Mouse (Mus musculus) kidney, postnatal 4 days (tissue): ENCODE data around the gene Golt1b.

Experiments used
- DNase-seq, 2 experiments: peaks; one replicate each; pipeline ENCODE4 v3.0.0; 2021; ENCODE audit warnings: mixed read lengths in 2 of 2

Gene Golt1b

DNA sequence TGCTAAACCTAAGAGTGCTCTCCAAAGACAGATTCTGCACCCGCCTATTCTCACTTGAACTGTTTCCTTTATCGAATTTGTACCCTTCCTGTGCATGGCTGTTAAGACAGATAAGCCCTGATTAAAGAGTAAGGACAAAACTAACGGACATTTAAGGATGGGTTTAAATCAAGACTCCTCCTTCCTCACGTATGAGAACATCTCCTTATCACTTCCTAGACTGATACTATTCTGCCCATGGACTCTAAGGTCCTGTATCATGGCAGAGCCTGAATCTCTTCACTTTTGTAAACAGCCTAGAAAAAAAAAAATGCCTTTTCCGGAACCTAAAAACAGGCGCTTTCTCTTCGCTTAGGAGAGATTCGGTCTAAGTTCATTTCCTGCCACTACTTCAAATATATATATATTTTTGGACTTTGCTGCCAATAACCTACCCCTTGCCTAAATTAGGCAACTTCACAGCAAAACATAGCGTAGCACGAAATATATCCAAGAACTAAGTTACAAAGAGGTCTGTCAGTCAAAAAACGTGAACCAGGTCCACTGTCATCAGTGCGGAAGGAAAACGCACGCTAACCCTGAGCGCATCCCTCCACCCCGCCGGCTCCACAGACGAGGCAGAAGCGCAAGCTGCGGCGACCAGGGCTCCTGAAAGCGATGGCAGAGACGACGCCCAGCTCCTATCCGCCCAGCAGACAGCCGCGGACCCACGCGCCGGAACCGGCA is 573 bp upstream of the Golt1b start:
- DNase-seq = no peak

DNA sequence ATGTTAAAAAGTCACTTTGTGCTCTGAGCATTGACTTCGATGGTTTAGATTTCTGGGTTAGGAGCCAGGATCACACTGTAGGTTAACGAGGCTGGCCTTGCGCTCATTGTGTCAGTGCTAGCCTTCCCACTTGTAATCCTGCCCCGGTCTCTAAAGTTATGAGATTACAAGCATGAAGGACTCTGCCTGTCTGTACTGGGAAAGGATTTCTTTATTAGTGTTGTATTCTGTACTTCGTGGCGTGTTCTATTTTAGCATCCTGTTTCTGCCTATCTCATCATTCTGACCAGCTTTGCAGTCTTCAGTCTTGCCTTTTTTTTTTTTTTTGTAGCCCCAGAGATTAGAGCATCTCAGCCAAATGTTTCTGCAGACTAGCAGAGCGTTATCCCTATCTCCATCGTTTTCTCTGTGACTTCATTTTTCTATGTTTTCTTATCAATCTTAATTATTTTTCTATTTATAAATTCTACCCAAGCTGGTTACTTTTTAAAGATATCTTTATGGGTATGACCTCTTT is 792 bp downstream of the Golt1b start:
- no peak for DNase-seq

DNA sequence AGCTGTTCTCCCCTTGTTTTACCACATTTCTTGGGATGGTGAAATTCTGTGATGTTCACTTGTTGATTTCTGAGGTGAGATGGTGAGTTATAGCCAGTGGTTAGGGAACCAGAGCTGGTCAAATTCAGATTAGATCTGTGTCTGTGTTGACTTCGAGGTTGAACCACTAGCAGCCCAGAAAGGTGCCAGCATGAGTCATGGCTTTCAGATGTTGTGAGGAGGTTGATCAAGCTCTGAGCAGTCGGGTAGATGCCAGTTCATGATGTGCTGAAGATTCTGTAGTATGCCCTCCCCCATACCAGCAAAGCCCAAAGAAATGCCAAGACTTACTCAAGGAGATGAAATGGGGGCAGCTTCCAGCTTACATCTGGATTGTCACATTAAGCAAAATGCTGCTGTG is 2.1 kb downstream of the Golt1b start:
- DNase-seq = no peak

DNA sequence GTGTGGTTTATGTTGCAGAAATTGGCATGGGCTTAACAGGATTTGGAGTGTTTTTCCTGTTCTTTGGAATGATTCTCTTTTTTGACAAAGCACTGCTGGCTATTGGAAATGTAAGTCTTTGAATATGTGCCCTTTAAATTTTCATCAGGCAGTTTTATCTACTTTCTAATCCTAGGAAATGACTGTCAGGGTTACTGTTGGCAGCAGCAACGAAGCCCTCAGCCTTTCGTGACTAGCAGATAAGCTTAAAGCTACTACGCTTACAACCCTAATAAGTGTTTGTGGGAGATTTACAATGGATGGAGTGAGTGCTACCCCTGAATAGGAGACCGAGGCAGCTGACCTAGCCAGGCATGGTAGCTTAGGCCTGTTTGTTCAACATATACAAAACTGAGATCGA is 5.3 kb downstream of the Golt1b start:
- DNase-seq = no peak

DNA sequence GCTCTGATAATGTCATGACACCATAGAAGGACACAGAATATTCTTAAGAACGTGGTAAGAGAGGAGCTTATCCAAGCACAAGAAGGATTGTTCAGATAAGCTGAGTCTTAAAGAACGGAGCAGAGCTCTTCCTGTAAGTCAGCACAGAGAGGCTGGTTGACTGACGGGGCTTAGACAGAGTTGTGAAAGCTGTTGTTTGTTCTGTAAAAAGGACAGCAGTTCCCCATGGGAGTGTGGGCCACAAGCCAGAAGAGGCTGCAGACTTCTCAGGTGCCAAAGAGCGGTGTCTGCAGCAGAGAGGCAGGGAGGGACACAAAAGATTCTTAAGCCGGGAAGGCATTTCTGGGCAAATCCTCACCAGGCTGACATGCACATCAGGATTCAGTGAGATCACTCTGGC is 7.6 kb downstream of the Golt1b start:
- DNase-seq = no peak

DNA sequence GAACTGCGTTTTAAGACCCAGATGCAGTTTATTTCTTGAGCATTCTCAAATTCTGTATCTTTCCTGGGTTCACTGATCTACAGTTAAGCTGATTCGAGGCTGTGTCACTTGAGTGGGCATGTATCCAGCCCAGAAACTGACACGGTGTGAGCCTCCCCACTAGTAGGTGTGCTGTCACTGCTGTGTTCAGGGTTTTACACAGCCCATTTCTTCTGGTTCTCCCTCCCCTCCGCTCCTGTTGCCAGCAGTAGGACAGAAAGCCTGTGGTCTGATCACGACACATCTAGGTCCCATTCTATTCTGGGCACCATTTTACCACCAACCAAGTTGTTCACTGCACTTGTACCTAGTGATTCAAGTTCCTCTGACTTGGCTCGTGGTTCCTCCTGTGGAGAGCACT is 8.7 kb downstream of the Golt1b start:
- DNase-seq = no peak

DNA sequence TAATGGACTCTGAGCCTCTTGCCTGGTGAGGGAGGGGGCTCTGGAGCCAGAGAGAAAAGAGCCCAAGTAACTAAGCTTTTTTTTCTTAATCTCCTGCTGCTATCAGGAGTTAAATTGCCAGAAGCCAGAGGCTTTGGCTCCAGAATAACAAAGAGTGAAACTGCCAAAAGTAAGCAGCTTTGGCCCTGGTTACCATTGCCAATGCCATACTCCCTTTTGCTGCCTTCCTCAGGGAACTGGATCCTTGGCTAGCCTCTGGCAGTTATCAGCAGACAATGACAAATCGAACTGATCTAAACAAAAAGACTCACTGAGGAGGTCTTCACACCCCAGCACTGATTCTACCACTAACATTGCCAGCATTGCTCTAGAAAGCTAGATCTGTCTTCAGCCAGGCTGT is 24.1 kb downstream of the Golt1b start:
- DNase-seq = no peak

DNA sequence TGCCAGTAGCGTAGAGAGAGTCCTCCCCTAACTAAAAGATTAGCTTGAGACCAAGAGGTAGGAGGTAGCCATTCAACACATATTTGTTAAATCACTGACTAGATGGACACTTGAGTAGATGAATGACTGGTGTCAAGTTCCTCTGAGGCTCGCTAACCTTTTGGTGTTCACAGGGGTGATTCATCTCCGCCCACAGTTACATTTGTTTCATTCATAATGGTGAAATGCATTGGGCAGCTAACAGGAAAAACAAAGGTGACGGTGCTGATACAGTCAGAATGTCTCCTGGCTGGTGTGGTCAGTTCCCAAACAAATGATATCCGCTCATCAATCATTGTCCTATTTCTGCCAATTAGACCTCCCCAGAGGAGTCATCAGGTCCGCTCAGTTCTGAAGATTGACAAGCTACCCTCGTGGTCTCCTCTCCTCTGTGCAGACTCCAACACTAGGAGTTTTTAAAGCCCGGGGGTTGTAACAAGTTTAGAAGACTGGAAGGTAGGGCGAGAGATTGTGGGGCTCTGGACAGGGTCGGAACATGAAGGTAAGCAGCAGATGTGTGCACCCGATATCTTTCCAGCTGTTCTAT is 26.0 kb downstream of the Golt1b start, which contains the start of gene Spx:
Gene Spx (plus strand): TSS at position 536 of the 586 bp plus-strand sequence.
- no peak for DNase-seq

DNA sequence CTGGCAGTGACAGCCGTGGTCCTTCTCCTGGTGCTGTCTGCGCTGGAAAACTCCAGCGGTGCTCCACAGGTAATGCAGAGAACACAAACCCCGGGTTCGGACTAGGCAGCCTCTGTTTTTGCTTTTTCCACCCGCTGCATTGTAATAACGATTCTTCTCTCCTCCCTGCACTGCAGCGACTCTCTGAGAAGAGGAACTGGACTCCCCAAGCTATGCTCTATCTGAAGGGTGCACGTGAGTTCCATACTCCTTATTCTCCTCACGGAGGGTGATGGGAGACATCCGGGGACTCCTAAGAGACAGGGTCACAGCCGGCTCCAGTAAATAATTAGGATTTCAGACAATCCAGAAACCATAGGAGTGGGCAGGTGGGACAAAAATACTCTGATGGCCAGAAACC is 26.8 kb downstream of the Golt1b start:
- DNase-seq = no peak

DNA sequence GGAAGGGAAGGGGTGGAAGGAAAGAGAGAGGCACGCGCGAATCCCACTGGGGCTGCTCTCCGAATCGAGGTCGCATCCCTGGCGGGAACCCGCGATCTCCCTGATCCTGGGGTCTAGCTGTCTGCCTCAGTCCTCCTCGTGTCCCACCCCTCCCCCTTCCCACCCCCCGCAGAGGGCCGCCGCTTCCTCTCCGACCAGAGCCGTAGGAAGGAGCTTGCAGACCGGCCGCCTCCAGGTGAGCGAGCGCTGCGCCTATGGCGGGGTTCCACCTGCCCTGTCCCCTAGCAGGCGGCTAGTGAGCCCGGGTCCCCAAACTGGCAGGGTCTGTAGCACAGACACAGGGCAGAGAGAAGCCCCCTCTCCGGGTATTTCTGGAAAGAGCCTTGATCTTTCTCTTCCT is 27.6 kb downstream of the Golt1b start:
- DNase-seq = peak in 1 of 2 experiments; percentile 9

DNA sequence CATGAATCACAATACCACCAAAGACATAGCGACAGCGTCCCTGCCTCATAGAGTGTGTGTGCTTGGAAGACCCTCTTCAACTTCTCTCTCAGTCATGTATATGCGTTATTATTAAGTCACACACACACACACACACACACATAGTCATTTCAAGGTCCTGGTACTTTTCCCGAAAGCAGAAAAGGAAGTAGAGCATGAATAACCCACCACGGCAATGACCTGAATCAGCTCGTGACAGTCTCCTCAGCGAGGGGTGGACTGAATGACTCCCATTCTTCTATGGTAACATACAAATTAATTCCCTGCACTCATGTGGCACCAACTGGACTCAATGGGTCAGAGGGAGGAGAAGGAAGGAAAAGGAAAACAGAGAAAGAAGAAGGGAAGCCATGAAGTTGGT is 38.0 kb downstream of the Golt1b start:
- DNase-seq = no peak

DNA sequence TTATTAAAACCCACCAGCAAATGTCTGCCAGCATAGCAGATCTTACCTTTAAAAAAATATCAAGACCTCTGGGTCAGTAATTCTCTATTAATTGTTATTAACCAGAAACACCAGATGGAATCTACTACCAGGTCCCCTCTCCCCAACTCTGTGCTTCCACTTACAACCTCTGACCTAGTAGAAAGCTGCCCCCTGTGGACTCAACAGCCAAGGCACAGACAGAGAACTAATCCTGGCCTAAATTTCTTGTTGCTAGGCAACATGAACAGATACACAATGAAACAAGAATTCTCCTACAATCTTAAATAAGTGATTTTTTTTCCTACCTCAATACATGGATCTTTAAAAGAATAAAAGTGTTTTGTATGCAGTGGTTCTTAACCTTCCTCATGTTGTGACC is 42.1 kb downstream of the Golt1b start:
- no peak for DNase-seq

DNA sequence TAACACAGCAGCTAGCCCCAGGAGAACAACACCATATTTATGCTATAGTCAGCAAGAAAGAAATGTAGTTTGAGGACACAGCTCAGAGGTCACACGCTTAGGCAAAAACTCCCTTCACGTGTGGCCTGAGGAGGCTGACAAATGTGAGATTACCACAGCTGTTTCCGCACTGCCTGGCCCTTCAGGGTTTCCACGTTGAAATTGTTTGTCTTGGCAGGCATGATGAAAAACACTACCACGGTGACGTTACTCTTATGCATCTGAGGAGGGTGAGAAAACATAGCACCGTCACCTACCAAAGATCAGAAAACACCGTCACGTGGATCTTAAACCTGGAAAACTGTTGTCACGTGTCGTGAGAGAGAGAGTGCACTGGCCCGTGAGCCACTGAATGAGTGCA is 64.4 kb downstream of the Golt1b start:
- DNase-seq = no peak

DNA sequence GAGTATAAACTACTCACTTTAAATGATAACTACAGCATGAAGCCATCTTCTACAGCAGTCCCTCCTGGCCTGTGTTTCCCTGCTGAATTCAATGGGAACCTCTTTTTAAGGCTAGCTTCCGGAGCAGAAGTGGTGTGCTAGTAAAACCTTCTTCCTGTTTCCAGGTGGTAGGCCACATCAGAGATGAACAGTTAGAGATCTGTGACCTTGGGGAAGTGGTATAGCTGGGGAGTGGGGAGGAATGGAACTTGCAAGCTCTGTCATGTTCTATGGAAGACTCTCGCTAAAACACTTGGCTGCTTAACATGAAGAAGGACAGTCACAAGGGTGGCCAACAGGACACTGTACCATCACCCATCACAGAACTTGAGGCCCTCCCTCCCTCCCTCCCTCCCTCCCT is 66.3 kb downstream of the Golt1b start:
- DNase-seq = no peak
